Mouse (Mus musculus) MEL (cell line): ENCODE data around the gene Pigm. TPM values are rescaled to one million over a fixed set of nuclear protein-coding genes. Genes with fewer than 3 reads are reported as not detected.

Experiments
- DNase-seq: peaks from one replicate; pipeline ENCODE4 v3.0.0; 2011; ENCODE audit warnings: low read depth, low spot score
- H3K27ac ChIP-seq: 2 replicates; pipeline ENCODE4 v1.5.1; 2012; ENCODE audit warnings: low read depth, mild to moderate bottlenecking, control low read depth, low read length, moderate library complexity; ENCODE audit not compliant: control insufficient read depth
- H3K27me3 ChIP-seq, 2 experiments: fragments of 150-350 bp in 1 of 2; sonication (generic) in 1 of 2; 2 replicates each; pipeline ENCODE4 v1.6.1; 2012; ENCODE audit warnings: low read length in 2 of 2, mild to moderate bottlenecking in 2 of 2, improper control_type of control experiment in 1 of 2, moderate library complexity in 1 of 2; ENCODE audit not compliant: insufficient read depth in 2 of 2, control insufficient read depth in 1 of 2
- H3K36me3 ChIP-seq, 2 experiments: 2 replicates each; pipeline ENCODE4 v1.6.1; 2012 to 2014; ENCODE audit warnings: low read length in 2 of 2, improper control_type of control experiment in 1 of 2, inconsistent platforms in 1 of 2, mild to moderate bottlenecking in 1 of 2; ENCODE audit not compliant: insufficient read depth in 2 of 2, control insufficient read depth in 1 of 2
- H3K4me1 ChIP-seq, 2 experiments: fragments of 150-350 bp in 1 of 2; sonication (generic) in 1 of 2; 2 replicates each; pipeline ENCODE4 v1.6.1; 2012; ENCODE audit warnings: low read length in 2 of 2, improper control_type of control experiment in 1 of 2, mild to moderate bottlenecking in 1 of 2; ENCODE audit not compliant: insufficient read depth in 2 of 2, control insufficient read depth in 1 of 2
- H3K4me3 ChIP-seq, 2 experiments: fragments of 150-350 bp in 1 of 2; sonication (generic) in 1 of 2; 2 replicates each; pipeline ENCODE4 v1.5.1; 2012; ENCODE audit warnings: low read depth in 2 of 2, low read length in 2 of 2, mild to moderate bottlenecking in 2 of 2, moderate library complexity in 2 of 2, control low read depth in 1 of 2, improper control_type of control experiment in 1 of 2; ENCODE audit not compliant: control insufficient read depth in 1 of 2, insufficient read depth in 1 of 2
- H3K79me2 ChIP-seq: 2 replicates; pipeline ENCODE4 v1.6.1; 2012; ENCODE audit warnings: mild to moderate bottlenecking, low read length, moderate library complexity; ENCODE audit not compliant: control insufficient read depth, poor library complexity, insufficient read depth
- H3K9ac ChIP-seq: 2 replicates; pipeline ENCODE4 v1.6.1; 2012; ENCODE audit warnings: low read depth, mild to moderate bottlenecking, control low read depth, low read length, moderate library complexity; ENCODE audit not compliant: control insufficient read depth, poor library complexity, severe bottlenecking
- H3K9me3 ChIP-seq: fragments of 150-350 bp; sonication (generic); replicated peaks from 2 replicates; pipeline ENCODE4 v1.6.1; 2012; ENCODE audit warnings: mild to moderate bottlenecking, low read length, improper control_type of control experiment, moderate library complexity; ENCODE audit not compliant: insufficient read depth
- BHLHE40 ChIP-seq: IDR thresholded peaks from 2 replicates; pipeline ENCODE4 v1.6.1; 2012; ENCODE audit warnings: low read depth, mild to moderate bottlenecking, inconsistent platforms, low read length, improper control_type of control experiment, borderline replicate concordance
- CHD1 ChIP-seq: IDR thresholded peaks from 2 replicates; pipeline ENCODE4 v1.6.1; 2012; ENCODE audit warnings: low read depth, mild to moderate bottlenecking, inconsistent platforms, low read length, improper control_type of control experiment
- CTCF ChIP-seq, 3 experiments: IDR thresholded peaks in 2 of 3; conservative IDR thresholded peaks in 1 of 3; 2 replicates each; pipeline ENCODE4 v1.5.1; 2011 to 2012; ENCODE audit warnings: low read length in 3 of 3, low read depth in 2 of 3, mild to moderate bottlenecking in 2 of 3, improper control_type of control experiment in 1 of 3, inconsistent platforms in 1 of 3, mixed read lengths in 1 of 3, moderate library complexity in 1 of 3; ENCODE audit not compliant: control insufficient read depth in 1 of 3, insufficient read depth in 1 of 3, poor library complexity in 1 of 3, severe bottlenecking in 1 of 3
- ELF1 ChIP-seq: IDR thresholded peaks from 2 replicates; pipeline ENCODE4 v1.6.1; 2014; ENCODE audit warnings: low read depth, mild to moderate bottlenecking, inconsistent platforms, low read length, improper control_type of control experiment, moderate library complexity
- EP300 ChIP-seq, 2 experiments: IDR thresholded peaks; 2 replicates each; pipeline ENCODE4 v1.6.1; 2011; ENCODE audit warnings: improper control_type of control experiment in 2 of 2, low read length in 2 of 2, low read depth in 1 of 2, mild to moderate bottlenecking in 1 of 2
- GABPA ChIP-seq: IDR thresholded peaks from 2 replicates; pipeline ENCODE4 v1.6.1; 2012; ENCODE audit warnings: low read depth, mild to moderate bottlenecking, inconsistent platforms, low read length, improper control_type of control experiment, moderate library complexity
- GATA1 ChIP-seq: IDR thresholded peaks from 2 replicates; pipeline ENCODE4 v1.6.1; 2011; ENCODE audit warnings: low read depth, low read length, improper control_type of control experiment
- HCFC1 ChIP-seq: IDR thresholded peaks from 2 replicates; pipeline ENCODE4 v1.6.1; 2012; ENCODE audit warnings: low read depth, mild to moderate bottlenecking, inconsistent platforms, low read length, improper control_type of control experiment, moderate library complexity
- KAT2A ChIP-seq: conservative IDR thresholded peaks from 2 replicates; pipeline ENCODE4 v1.6.1; 2012; ENCODE audit warnings: low read depth, low read length, improper control_type of control experiment, inconsistent platforms
- MAFK ChIP-seq: IDR thresholded peaks from 2 replicates; pipeline ENCODE4 v1.6.1; 2011; ENCODE audit warnings: low read depth, mild to moderate bottlenecking, low read length, improper control_type of control experiment, borderline replicate concordance
- MEF2A ChIP-seq: IDR thresholded peaks from 2 replicates; pipeline ENCODE4 v1.6.1; 2014; ENCODE audit warnings: low read depth, mild to moderate bottlenecking, inconsistent platforms, low read length, improper control_type of control experiment; ENCODE audit not compliant: poor library complexity, insufficient replicate concordance, severe bottlenecking; ENCODE audit errors: extremely low read depth
- MXI1 ChIP-seq: IDR thresholded peaks from 2 replicates; pipeline ENCODE4 v1.6.1; 2011; ENCODE audit warnings: mild to moderate bottlenecking, low read depth, low read length, improper control_type of control experiment
- MYB ChIP-seq: IDR thresholded peaks from 2 replicates; pipeline ENCODE4 v1.6.1; 2011; ENCODE audit warnings: mild to moderate bottlenecking, low read depth, low read length, improper control_type of control experiment
- MYC ChIP-seq: IDR thresholded peaks from 2 replicates; pipeline ENCODE4 v1.6.1; 2011; ENCODE audit warnings: low read depth, mild to moderate bottlenecking, low read length, improper control_type of control experiment, moderate library complexity
- POLR2A ChIP-seq, 2 experiments: IDR thresholded peaks; 2 replicates each; pipeline ENCODE4 v1.6.1; 2011 to 2012; ENCODE audit warnings: low read length in 2 of 2, mild to moderate bottlenecking in 2 of 2, control low read depth in 1 of 2, improper control_type of control experiment in 1 of 2, low read depth in 1 of 2, moderate library complexity in 1 of 2; ENCODE audit not compliant: control insufficient read depth in 1 of 2, insufficient read depth in 1 of 2, poor library complexity in 1 of 2
- POLR2AphosphoS5 ChIP-seq: IDR thresholded peaks from 2 replicates; pipeline ENCODE4 v1.6.1; 2012; ENCODE audit warnings: low read depth, borderline replicate concordance, mild to moderate bottlenecking, inconsistent platforms, low read length, moderate library complexity, mixed read lengths
- RCOR1 ChIP-seq: IDR thresholded peaks from 2 replicates; pipeline ENCODE4 v1.6.1; 2012; ENCODE audit warnings: low read depth, mild to moderate bottlenecking, inconsistent platforms, low read length, improper control_type of control experiment
- SMC3 ChIP-seq: IDR thresholded peaks from 2 replicates; pipeline ENCODE4 v1.6.1; 2011; ENCODE audit warnings: low read depth, low read length, improper control_type of control experiment
- TAL1 ChIP-seq: IDR thresholded peaks from 2 replicates; pipeline ENCODE4 v1.6.1; 2012; ENCODE audit warnings: mild to moderate bottlenecking, inconsistent platforms, low read length, moderate library complexity, mixed read lengths
- USF1 ChIP-seq: IDR thresholded peaks from 2 replicates; pipeline ENCODE4 v1.6.1; 2014; ENCODE audit warnings: low read depth, mild to moderate bottlenecking, inconsistent platforms, low read length, improper control_type of control experiment, moderate library complexity
- ZMIZ1 ChIP-seq: IDR thresholded peaks from 2 replicates; pipeline ENCODE4 v1.6.1; 2012; ENCODE audit warnings: low read depth, mild to moderate bottlenecking, inconsistent platforms, low read length, improper control_type of control experiment, moderate library complexity
- polyA plus RNA-seq, 2 experiments: library from polyadenylated mRNA; stranded (reverse) in 1 of 2; unstranded in 1 of 2; fragments of >175 nt in 1 of 2; fragments of >200 nt in 1 of 2; gene quantifications; 2 replicates each; pipeline versions ENCODE4 v1.2.1 to v1.2.4; 2012; ENCODE audit warnings: low replicate concordance in 2 of 2, low read depth in 1 of 2; ENCODE audit not compliant: insufficient read length in 2 of 2, insufficient read depth in 1 of 2, missing spikeins in 1 of 2
- total RNA-seq: library from RNA; depleted of rRNA; stranded (reverse); fragments of 300-350 nt; gene quantifications from 2 replicates; pipeline ENCODE4 v1.2.3, GENCODE M21; 2012

Gene Pigm
- total and polyA plus RNA-seq, 3 experiments: 8.6 to 11.3 TPM; not detected in 1

- H3K9ac ChIP-seq: no peak overlapping the region
- no peak overlapping the region for H3K4me3 ChIP-seq
- H3K36me3 ChIP-seq: peaks cover 0 to 2% of the 10 kb centered on the region in 2 experiments; a peak in 1 of 4 replicates
- H3K9me3 ChIP-seq: no peaks in the 10 kb centered on the region
- H3K79me2 ChIP-seq: no peaks in the 10 kb centered on the region
- no peak overlapping the region for H3K27ac ChIP-seq
- H3K4me1 ChIP-seq: peaks cover 3 to 10% of the 10 kb centered on the region in 2 experiments; a peak in 2 of 4 replicates
- H3K27me3 ChIP-seq: peaks cover 3 to 8% of the 10 kb centered on the region in 2 experiments; a peak in 3 of 4 replicates
- DNase-seq: no peak
- TF ChIP-seq ZMIZ1 (no peak), KAT2A (no peak), SMC3 (no peak), BHLHE40 (no peak), HCFC1 (no peak), CTCF (IDR thresholded peaks at IDR 0.05 in 2 of 3, conservative IDR thresholded peaks at IDR 0.05 in 1 of 3; ENCODE audit: control insufficient read depth in 1 of 3, insufficient read depth in 1 of 3, low read depth in 2 of 3, low read length in 3 of 3, poor library complexity in 1 of 3, severe bottlenecking in 1 of 3) (no peak), GABPA (no peak), MEF2A (no peak), USF1 (no peak), GATA1 (no peak), RCOR1 (no peak), ELF1 (no peak), POLR2A (IDR thresholded peaks at IDR 0.05; ENCODE audit: control insufficient read depth in 1 of 2, insufficient read depth in 1 of 2, low read depth in 1 of 2, low read length in 2 of 2, poor library complexity in 1 of 2) (no peak), POLR2AphosphoS5 (no peak)
Observed at GRCm38 (mm10) chr1:172418642-172419041, 42.3 kb downstream of the Pigm start.

DNA sequence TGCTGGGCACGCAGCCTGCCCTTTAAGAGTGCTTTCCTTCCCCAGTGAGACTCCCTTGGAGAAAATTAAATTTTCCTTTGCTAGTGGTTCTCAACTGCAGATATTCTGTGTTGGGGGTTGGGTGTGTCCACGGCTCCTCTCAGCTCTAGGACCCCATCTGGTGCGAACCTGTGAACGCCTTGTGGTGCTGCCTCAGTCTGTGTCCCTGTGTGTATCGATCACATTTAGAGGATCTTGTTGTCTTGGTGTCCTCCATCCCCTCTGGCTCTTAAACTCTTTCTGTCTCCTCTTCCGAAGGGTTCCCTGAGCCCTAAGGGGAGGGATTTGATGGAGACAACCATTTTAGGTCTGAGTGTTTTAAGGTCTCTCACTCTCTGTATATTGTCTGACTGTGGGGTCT lies 43.8 kb downstream of the Pigm start:
- no peak overlapping the region for H3K4me3 ChIP-seq
- H3K9ac ChIP-seq: no peak overlapping the region
- H3K27me3 ChIP-seq: peaks cover 2 to 8% of the 10 kb centered on the region in 2 experiments; a peak in 2 of 4 replicates
- H3K4me1 ChIP-seq: no peaks in the 10 kb centered on the region
- H3K27ac ChIP-seq: no peak overlapping the region
- H3K9me3 ChIP-seq: no peaks in the 10 kb centered on the region
- DNase-seq: no peak
- H3K36me3 ChIP-seq: no peaks in the 10 kb centered on the region
- no peak for TF ChIP-seq MXI1
- TF ChIP-seq ZMIZ1: no peak
- TF ChIP-seq GABPA: no peak
- no peak for TF ChIP-seq GATA1
- no peak for TF ChIP-seq CHD1
- TF ChIP-seq MYC: no peak
- TF ChIP-seq MYB: no peak
- no peak for TF ChIP-seq TAL1
- no peak for TF ChIP-seq RCOR1
- no peak for TF ChIP-seq EP300 (IDR thresholded peaks at IDR 0.05; ENCODE audit: low read depth in 1 of 2, low read length in 2 of 2)
- TF ChIP-seq MAFK: no peak
- no peak for TF ChIP-seq BHLHE40
- no peaks in the 10 kb centered on the region for H3K79me2 ChIP-seq
